Mouse (Mus musculus): ENCODE measurements around the gene Rnd2.

DNA sequence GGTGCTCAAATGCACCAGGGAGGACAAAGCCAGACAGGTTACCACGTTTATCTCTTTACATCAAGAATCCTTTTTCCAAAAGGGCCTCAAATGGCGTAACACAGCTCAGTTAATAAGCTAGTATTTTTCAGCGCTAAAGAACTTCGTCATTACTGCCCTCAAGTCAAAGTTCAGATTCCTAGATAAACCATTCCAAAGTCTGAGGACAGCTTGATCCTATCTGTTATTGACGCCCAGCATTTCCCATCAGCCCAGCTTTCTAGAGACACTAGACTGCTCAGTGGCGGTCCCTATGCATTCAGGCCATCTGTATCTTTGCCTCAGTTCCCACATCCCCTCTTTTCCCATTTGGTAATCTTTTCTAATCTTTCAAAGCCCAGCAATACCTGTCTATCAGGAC, 54.6 kb downstream of the Rnd2 start:
- TF ChIP-seq CTCF (IDR thresholded peaks at IDR 0.05; ENCODE audit: low read depth, low read length) (no peak), GATA1 (IDR thresholded peaks at IDR 0.05; ENCODE audit: borderline replicate concordance, low read length) (no peak), TAL1 (conservative IDR thresholded peaks at IDR 0.05; ENCODE audit: low read depth, low read length) (no peak), POLR2AphosphoS5 (IDR thresholded peaks at IDR 0.05; ENCODE audit: insufficient replicate concordance, low read depth, low read length) (no peak)
